Mouse (Mus musculus) right cerebral cortex, postnatal 36 days (tissue): ENCODE measurements around the gene Gm20715.
"Not testable (repeated sequence)": the region's sequence is repeated elsewhere in the genome, so short reads cannot be mapped to it uniquely, and the experiment has no call there.

ENCODE experiments used
- DNase-seq, 2 experiments: peaks; one replicate each; pipeline ENCODE4 v3.0.0; 2022; ENCODE audit warnings: low spot score in 2 of 2, mixed read lengths in 1 of 2

Gene Gm20715

DNA sequence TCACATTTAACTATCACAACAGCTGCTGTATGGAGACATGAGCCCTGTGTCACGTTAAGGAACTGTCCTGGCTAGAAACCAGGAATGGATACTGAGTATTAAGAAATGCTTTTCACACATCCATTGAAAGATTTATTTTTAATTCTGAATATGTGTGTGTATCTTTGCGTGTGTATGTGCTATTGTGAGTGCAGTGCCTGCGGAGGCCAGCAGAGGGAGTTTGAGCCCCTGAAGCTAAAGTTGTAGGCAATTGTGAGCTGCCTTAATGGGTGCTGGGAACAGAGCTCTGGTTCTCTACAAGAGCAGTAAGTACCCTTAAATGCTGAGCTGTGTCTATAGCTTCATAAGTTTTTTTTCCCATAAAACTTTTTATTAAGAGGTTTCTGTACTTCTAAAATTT lies 19.3 kb downstream of the Gm20715 start:
- no peak for DNase-seq

DNA sequence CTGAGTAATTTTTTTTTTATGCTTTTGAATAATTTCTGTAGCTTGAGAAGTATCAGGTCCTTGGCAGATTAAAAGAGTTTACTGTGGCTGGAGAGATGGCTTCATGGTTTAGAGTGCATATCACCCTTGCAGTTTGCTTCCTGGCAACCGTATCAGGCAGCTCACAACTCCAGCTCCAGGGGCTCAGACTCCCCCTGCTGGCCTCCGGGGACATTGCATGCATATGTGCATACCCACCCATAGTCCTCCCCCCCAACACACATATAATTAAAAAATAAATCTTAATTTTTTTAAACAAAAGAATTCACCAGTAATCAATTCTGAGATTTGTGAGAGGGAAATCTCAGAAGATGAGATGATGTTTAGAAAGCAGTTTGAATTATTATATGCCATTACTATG lies 20.3 kb downstream of the Gm20715 start:
- no peak for DNase-seq

DNA sequence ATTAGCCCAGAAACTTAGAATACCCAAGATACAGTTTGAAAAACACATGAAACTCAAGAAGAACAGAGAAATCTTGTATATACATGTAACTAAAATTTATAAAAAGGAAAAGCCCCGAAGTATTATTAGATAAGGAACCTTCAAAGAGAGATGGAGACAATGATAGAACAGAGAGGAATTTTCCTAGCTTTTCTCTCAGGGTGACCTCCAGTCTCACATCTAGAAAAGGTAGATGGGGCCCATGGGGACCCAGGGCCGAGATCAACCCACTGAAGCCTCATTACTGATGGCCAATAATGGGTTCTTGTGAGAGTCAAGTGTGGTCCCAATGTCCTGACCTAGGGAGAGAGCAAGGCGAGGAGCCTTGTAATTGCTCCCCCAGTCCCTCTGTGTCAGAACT lies 28.3 kb downstream of the Gm20715 start, which contains the start of gene Olfr1344:
Gene Olfr1344, plus strand, starts transcription at position 301 of the 400 bp plus-strand sequence.
- no peak for DNase-seq

DNA sequence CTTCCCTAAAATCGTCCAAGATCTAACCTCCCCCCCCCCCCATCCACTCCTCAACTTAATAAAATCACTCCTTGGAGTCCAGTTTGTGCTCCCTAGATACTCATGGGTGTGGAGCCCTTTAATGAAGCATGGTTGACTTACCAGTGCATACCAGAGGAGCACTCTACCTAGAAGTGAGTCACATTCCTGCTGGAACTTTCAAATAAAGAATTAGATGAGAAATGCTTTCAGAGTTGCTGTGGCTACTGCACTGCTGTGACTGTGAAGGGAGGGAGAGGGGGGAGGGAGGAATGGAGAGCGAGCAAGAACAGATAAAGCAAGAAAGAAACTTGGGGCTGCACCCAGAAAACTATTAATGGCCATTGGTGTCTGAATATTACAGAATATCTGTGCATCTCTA lies 31.1 kb downstream of the Gm20715 start:
- no peak for DNase-seq

DNA sequence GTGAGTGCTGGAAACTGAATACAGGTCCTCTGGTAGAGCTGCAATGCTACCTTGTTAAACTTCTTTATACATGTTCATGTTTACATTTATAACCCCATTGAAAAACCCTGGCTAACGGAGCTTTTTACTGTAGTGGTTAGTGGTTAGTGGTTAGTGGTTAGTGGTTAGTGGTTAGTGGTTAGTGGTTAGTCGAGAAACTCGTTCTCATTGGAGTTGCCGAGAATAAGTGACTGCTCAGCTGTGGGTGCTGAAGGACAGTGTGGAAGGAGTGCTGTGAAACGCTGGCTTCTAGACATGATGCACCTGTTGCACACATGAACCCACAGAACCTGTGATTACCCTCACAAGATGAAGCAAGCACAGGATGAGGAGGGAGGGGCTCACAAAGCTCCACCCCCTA lies 37.7 kb downstream of the Gm20715 start:
- no peak for DNase-seq

DNA sequence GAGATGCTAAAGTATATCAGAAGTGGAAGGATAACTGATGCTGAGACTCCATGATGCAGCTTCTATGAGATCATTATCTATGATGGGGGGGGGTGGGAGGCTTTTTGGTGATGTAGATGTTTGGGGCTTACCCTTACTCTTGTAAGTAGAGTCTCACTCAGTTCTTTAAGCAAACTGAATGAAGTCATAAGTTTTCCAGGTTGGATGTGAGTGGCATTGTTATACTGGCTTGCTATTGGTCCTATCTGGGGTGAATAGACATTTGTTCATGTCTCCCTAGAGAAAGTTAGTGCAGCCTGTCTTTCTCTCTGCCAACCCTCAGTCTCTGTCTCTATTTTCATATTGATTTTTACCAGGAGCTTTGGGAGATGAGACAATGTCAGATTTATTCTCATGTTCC lies 45.8 kb downstream of the Gm20715 start, which contains the start of gene Olfr1336:
Gene Olfr1336, plus strand, starts transcription at position 301 of the 400 bp plus-strand sequence.
- DNase-seq: no peak

DNA sequence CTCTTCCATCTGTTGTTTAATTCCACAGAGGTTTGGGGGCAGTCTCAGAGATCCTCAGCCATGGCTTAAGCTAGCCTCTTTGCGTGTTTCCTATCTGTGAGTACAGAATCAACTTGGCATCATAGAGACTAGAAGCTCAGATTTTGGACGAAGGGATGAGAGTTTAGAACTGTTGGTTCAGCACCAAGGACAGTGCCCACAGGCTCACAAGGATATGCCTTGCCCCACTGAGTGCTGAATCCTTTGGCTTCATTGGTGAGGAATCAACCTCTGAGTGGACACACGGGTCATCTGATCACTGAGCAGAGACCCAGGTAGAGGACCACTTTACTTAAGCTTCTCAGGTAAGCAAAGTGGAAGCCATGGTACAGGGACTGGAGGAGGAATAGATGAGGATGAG lies 46.3 kb downstream of the Gm20715 start:
- DNase-seq: no peak

DNA sequence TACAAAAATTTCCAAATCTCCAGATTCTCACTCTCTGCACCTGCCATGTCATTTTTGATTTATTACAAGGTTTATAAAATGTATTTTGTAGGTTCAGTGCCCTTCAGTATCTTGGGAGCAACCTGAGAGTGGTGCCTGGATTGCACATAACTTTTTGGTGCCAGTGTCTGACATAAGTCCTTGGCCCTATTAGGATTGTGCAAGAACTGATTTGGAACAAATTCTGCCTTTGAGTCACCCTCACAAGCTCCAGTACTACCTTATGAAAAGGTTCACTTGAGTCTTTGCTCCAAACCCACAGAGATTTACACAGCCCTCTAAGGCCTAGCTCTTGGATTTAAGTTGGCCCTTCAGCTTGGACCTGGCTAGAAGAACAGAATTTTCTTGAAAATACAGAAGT lies 56.9 kb downstream of the Gm20715 start, which contains the start of gene Olfr1346:
Gene Olfr1346, plus strand, starts transcription at position 151 of the 400 bp plus-strand sequence.
- DNase-seq: no peak

DNA sequence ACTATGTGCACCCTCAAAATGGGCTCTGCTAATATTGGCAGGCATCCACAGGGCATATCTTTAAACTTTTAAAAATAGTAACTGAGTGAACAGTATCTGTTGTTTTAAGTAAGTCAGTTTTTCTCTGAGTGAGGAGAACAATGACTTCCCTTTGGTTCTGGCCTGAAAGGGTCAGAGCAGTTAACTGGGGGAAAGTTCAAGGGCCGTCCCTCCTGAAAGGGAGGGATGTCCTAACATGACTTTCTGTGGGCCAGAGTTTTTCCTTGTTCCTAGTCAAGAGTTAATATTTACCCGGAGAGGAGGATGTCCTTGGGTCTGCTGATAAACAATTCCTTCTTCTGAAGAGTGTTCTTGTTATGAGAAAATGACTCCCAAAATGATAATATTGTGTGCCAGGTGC lies 67.6 kb downstream of the Gm20715 start:
- DNase-seq: not testable (repeated sequence)

DNA sequence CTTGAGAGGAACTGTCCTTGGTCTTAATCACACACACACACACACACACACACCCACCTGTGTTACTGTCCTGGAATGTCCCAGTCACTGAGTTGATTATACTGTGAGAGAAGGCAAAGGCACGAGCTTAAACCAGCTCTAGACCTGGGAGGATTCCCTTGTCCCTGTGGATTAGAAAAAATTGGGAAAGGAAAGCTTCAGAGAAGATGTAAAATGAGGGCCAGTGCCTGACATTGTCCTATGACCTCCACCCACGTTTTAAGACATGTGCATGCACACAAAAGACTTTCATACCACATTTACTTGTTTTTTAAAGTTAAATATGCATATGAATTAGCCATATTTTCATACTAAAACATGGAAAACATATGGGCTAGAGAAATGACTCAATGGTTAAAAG lies 76.8 kb downstream of the Gm20715 start, which contains the start of gene Olfr5:
Gene Olfr5, minus strand, starts transcription at position 101 of the 400 bp plus-strand sequence.
- no peak for DNase-seq
